Mouse (Mus musculus): Measurements from ENCODE around the gene Psmb1.

GRCm38 (mm10) chr17:15425931-15426330 is 73.6 kb downstream of the Psmb1 start:
- no peak for TF ChIP-seq CTCF (IDR thresholded peaks at IDR 0.05; ENCODE audit: borderline replicate concordance, insufficient read depth, low read length)
- no peak for TF ChIP-seq POLR2A (IDR thresholded peaks at IDR 0.05; ENCODE audit: low read depth, low read length)

All from embryonic fibroblast, embryonic 13.5 days (primary cell).